In genomic region chr2:135722109-135722508, GRCm38 (mm10) we compare ENCODE assay signal across 16 mouse cellular contexts.
A peak's percentile ranks its signal among the peaks of the same experiment; 100 is the strongest.
DNase-seq lines count a peak whose midpoint lies in the region; ATAC-seq and TF ChIP-seq lines count a peak whose summit lies in the region.
"Had no signal": no experiment of that assay in that cellular context is flagged by ENCODE, and none has a peak within 500 bp of the region (broad histone marks: within the 10 kb centered on the region; RNA-seq: fewer than 3 reads in every experiment).

No protein-coding gene starts in this region.

- no peaks in the 10 kb centered on the region for H3K27me3 ChIP-seq in heart, embryonic 15.5 days
- no peaks in the 10 kb centered on the region for H3K27me3 ChIP-seq in hindbrain, embryonic 15.5 days
- H3K27me3 ChIP-seq in hindbrain, embryonic 14.5 days (ENCODE audit: control insufficient read depth, insufficient read depth, low read length), result no peaks in the 10 kb centered on the region
- no peaks in the 10 kb centered on the region for H3K27me3 ChIP-seq in midbrain, postnatal 0 days (ENCODE audit: insufficient read depth, low read length)

- H3K9ac ChIP-seq in heart, embryonic 15.5 days, result no peak overlapping the region
- H3K9ac ChIP-seq in hindbrain, embryonic 15.5 days, result no peak overlapping the region
- H3K9ac ChIP-seq in hindbrain, embryonic 14.5 days, result no peak overlapping the region
- H3K9ac ChIP-seq in midbrain, postnatal 0 days (replicated peaks; ENCODE audit: low read length, poor library complexity, severe bottlenecking), result no peak overlapping the region

- H3K9me3 ChIP-seq in heart, embryonic 15.5 days (replicated peaks), result no peaks in the 10 kb centered on the region
- H3K9me3 ChIP-seq in hindbrain, embryonic 15.5 days, result no peaks in the 10 kb centered on the region
- H3K9me3 ChIP-seq in hindbrain, embryonic 14.5 days (ENCODE audit: control insufficient read depth, low read length), result no peaks in the 10 kb centered on the region
- H3K9me3 ChIP-seq in midbrain, postnatal 0 days (ENCODE audit: low read length), result no peaks in the 10 kb centered on the region
- H3K9me3 ChIP-seq: embryonic facial prominence, embryonic 10.5 days had no signal

- no peak for ATAC-seq in heart, embryonic 15.5 days (replicated peaks; ENCODE audit: insufficient number of reproducible peaks, insufficient read depth, low FRiP score, low read depth)
- ATAC-seq in hindbrain, embryonic 15.5 days (ENCODE audit: low FRiP score, low read depth), result no peak
- no peak for ATAC-seq in hindbrain, embryonic 14.5 days (ENCODE audit: low FRiP score)
- ATAC-seq in midbrain, postnatal 0 days (ENCODE audit: low FRiP score), result no peak
- ATAC-seq: forebrain, embryonic 14.5 days; hindbrain, postnatal 0 days had no signal

- DNase-seq in heart, postnatal 25 days (ENCODE audit: low spot score), result no peak
- no peak for DNase-seq in hindbrain, embryonic 14.5 days (ENCODE audit: low spot score)
- DNase-seq in midbrain, postnatal 0 days (ENCODE audit: low spot score), result no peak
- DNase-seq: adrenal gland, adult 2 months; adrenal gland, postnatal 25 days; cerebellum, adult 2 months; cerebellum, postnatal 10 days; gastrocnemius, postnatal 36 days; heart, adult 18-20 months; kidney, adult 11 months had no signal

- intact Hi-C loops in heart, postnatal 25 days (cut with DNase I), result no loop called here

- no peaks in the 10 kb centered on the region for H3K36me3 ChIP-seq in heart, embryonic 15.5 days
- H3K36me3 ChIP-seq in hindbrain, embryonic 15.5 days, result no peaks in the 10 kb centered on the region
- no peaks in the 10 kb centered on the region for H3K36me3 ChIP-seq in hindbrain, embryonic 14.5 days (replicated peaks; ENCODE audit: control insufficient read depth, insufficient read depth)
- no peaks in the 10 kb centered on the region for H3K36me3 ChIP-seq in midbrain, postnatal 0 days (ENCODE audit: insufficient read depth, low read length)
- H3K36me3 ChIP-seq: embryonic facial prominence, embryonic 10.5 days had no signal

- TF ChIP-seq CTCF in midbrain, postnatal 0 days (IDR thresholded peaks at IDR 0.05), result no peak

- H3K4me3 ChIP-seq in heart, embryonic 15.5 days, result no peak overlapping the region
- H3K4me3 ChIP-seq in hindbrain, embryonic 15.5 days, result no peak overlapping the region
- no peak overlapping the region for H3K4me3 ChIP-seq in hindbrain, embryonic 14.5 days (replicated peaks; ENCODE audit: low read length)
- no peak overlapping the region for H3K4me3 ChIP-seq in brown adipose tissue, adult 24 weeks (ENCODE audit: insufficient read depth, low read depth, low read length)
- H3K4me3 ChIP-seq in midbrain, postnatal 0 days (ENCODE audit: low read depth, low read length), result no peak overlapping the region
- H3K4me3 ChIP-seq: embryonic facial prominence, embryonic 10.5 days had no signal

- H3K4me2 ChIP-seq in heart, embryonic 15.5 days, result no peak overlapping the region
- no peak overlapping the region for H3K4me2 ChIP-seq in hindbrain, embryonic 15.5 days
- no peak overlapping the region for H3K4me2 ChIP-seq in hindbrain, embryonic 14.5 days (replicated peaks)
- H3K4me2 ChIP-seq in midbrain, postnatal 0 days (ENCODE audit: low read depth, low read length, poor library complexity, severe bottlenecking), result no peak overlapping the region

- H3K27ac ChIP-seq in heart, embryonic 15.5 days, result peak overlapping the region; percentile 42; the same call in 1 of the 2 replicates
- H3K27ac ChIP-seq in hindbrain, embryonic 15.5 days (replicated peaks), result 0 out of 2 replicates have a peak overlapping the region, but pooled peaks have one; percentile 42
- H3K27ac ChIP-seq in hindbrain, embryonic 14.5 days, result no peak overlapping the region
- H3K27ac ChIP-seq in brown adipose tissue, adult 24 weeks (replicated peaks; ENCODE audit: low read depth, low read length), result peak overlapping the region; percentile 61; the same call in 1 of the 2 replicates
- H3K27ac ChIP-seq in midbrain, postnatal 0 days (ENCODE audit: low read depth, low read length), result peak overlapping the region; percentile 6; the same call in 1 of the 2 replicates
- H3K27ac ChIP-seq: embryonic facial prominence, embryonic 10.5 days; hindbrain, postnatal 0 days had no signal

- WGBS in heart, embryonic 15.5 days, result 50% methylated on average over 5 of the region's 5 CpGs
- WGBS in hindbrain, embryonic 15.5 days, result 45% methylated on average over 5 of the region's 5 CpGs
- 48% methylated on average over 5 of the region's 5 CpGs for WGBS in hindbrain, embryonic 14.5 days
- WGBS in midbrain, postnatal 0 days, result 54% methylated on average over 5 of the region's 5 CpGs

- peaks cover 20% of the 10 kb centered on the region for H3K4me1 ChIP-seq in heart, embryonic 15.5 days (replicated peaks)
- H3K4me1 ChIP-seq in hindbrain, embryonic 15.5 days (replicated peaks), result peaks cover 26% of the 10 kb centered on the region
- peaks cover 16% of the 10 kb centered on the region for H3K4me1 ChIP-seq in hindbrain, embryonic 14.5 days (replicated peaks; ENCODE audit: control insufficient read depth, insufficient read depth, low read length)
- peaks cover 43% of the 10 kb centered on the region for H3K4me1 ChIP-seq in brown adipose tissue, adult 24 weeks (ENCODE audit: control insufficient read depth, insufficient read depth, insufficient read length, low read length)
- H3K4me1 ChIP-seq in midbrain, postnatal 0 days (ENCODE audit: insufficient read depth, low read length), result peaks cover 14% of the 10 kb centered on the region
